Mouse (Mus musculus) urinary bladder, postnatal 14 days (tissue): Measurements from ENCODE around the gene Dtnb.
A peak's percentile ranks its signal among the peaks of the same experiment; 100 is the strongest.
"Not testable (repeated sequence)": the region's sequence is repeated elsewhere in the genome, so short reads cannot be mapped to it uniquely, and the experiment has no call there.

ENCODE experiments used
- DNase-seq: peaks from one replicate; pipeline ENCODE4 v3.0.0; 2021; ENCODE audit warnings: low spot score

Dtnb gene

DNA sequence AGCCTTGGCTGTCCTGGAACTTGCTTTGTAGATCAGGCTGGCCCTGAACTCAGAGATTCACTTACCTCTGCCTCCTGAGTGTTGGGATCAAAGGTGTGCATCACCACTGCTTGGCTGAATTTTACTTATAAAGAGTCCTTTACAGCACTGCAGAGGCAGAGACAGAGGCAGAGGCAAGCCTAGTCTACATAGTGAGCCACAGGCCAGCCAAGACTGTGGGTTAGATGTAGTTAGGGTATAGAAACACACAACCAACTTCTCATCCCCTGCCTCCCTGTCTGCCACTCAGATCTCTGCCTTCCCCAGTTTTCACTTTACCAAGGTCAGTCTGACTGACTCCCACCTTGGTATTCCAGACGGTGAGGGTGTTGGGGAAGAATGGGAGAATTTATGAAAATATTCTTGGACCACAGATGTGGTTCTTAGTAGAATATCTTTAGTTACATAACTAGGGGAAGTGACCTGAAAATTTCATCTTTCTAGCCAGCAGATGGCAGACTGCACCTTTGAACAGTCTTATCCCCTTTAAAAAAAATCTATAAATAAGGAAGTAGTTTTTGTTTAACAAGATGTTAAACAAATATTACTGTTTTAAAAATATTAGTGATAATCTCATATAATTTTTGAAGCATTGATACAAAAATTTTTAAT is 88.9 kb downstream of the Dtnb start:
- peak; percentile 20 for DNase-seq

DNA sequence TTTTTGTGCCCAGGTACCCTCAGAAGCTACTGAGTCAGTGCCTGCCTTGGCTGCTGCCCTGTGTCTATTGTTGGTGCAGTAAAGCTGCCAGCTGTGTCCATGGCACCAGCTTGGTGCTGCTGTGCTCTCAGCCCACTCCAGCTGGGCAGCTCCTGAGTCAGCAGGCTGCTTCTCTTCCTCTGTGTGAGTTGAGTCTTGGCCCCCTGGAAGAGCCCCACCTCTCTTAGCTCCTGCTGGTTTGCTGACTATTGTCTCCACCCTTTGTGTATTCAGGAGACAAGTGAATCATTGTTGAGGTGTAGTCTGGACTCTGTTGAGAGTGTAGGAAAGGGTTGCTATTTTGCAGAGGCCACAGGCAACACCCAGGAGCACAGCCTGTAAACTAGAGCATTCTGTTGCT is 90.5 kb downstream of the Dtnb start:
- no peak for DNase-seq

DNA sequence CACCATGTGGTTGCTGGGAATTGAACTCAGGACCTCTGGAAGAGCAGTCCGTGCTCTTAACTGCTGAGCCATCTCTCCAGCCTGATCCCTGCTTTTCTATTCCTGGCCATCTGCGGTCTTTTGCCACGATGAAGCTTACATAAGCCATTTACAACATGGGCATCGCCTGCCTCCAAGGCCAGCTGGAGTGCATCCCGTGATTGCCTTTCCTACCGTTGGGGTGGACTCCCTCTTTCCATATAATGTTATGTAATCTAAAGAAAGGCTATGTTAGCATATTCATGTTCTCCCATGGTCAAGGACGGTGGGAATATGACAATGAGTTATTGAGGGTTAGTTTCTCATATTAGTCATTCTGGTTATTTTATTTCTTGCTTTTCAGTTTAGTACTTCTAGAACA is 91.2 kb downstream of the Dtnb start:
- DNase-seq: no peak

DNA sequence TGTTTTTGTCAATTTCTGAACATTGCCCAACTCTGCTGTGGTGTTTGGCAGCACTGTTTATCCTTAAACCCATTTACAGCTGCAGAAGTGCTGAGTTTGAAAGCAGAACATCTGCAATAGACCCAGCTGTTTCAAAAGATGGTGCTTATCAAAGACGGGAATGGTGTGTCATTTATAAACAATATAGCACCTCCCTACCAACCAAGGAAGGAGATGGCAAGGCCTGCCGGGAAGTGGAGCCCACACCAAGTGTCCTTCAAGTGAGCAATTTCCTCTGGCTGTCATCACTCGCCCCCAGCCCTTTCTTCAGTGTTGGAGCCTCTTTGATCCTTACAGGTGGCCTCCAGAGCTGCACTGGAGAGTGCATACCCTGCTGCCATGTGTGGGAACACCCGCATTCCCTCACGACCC is 97.8 kb downstream of the Dtnb start:
- no peak for DNase-seq

DNA sequence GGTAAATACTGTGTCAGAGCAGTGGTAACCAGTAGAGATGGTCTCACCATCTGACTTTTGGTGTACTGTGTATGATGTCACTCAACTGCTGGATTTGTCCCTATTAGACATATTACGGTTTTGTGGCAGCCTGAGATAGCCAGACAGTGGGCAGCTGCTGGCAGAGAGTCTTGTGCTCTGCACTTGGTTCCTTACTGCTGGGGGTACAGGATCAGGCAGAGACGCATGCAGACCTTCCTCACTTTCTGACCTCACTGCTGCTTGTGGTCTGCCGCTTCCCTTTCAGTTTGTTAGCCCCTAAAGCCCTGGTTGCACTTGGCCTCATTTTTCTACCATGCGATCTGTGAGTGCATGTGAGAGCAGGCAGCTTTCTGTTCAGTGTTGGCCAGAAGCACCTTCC is 98.9 kb downstream of the Dtnb start:
- no peak for DNase-seq

DNA sequence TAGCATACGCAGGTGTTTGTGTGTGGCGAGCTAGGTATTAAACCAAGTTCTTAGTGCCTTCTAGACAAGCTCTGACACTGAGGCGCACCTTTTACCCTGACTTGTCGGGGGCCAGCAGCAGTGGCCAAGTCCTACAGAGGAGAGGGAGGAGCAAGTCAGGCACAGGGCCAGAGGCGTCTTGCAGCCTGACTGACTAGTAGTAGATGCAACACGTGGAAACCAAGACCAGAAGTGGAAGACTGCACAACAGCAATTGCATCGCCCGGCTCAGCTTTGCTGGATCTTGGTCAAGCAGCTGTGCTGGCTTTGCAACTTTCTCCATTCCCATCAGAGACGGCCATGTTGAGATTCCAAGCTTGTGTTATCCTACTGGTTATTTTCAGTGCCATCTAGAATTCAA is 100.6 kb downstream of the Dtnb start:
- no peak for DNase-seq

DNA sequence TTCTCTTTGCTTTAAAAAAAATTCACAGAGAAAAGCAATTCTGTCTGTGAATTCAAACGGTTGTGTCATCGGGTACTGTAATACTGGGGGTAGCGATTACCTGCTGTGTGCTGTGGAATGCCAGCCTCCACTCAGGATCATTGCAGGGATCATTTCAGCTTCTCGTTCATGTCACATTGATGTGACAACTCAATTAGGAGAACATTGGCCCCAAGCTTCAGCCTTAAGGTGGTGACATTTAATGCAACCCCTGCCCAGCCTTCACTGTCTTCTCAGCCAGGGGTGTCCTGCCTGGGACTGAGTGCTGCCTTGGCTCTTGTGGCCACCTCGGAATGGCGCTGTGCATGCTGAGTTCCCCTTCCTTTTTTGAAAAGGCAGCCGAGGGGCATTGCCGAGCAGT is 101.7 kb downstream of the Dtnb start:
- DNase-seq: no peak

DNA sequence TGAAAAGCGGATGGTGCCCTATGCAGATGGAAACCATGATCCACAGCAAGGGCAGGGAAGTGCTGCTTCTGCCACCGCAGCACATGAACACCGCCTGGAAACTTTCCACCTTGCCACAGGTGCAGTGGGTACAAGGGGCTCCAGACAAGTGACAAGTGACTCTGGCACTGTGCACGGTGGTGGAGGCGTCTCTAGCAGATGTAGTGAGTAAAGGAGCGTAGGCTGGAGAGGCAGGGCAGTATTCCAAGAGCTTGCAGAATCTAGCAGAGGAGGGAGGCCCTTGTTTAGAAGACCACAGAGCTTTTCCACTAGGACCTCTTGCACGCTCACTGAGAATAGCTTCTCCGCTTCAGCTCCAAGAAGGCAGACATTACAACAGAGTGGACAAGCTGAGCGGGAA is 102.7 kb downstream of the Dtnb start:
- no peak for DNase-seq

DNA sequence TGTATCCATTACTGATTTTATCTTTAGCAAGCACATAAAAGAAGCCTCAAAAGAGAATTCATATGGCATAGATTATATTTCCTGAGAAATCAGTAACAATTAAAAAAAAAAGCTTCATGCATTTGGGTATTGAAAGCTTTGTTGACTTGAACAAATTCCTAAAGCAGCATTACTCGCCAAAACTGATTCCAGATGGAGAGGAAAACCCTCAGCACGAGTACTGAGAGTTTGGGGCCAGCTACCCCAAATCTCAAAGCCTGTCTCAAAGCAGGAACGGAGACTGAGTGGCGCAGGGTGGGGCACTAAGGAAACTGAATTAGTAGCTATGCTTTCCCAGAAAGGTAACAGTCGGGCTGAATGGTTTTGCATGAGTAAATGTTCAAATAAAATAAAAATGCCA is 108.5 kb downstream of the Dtnb start:
- no peak for DNase-seq

DNA sequence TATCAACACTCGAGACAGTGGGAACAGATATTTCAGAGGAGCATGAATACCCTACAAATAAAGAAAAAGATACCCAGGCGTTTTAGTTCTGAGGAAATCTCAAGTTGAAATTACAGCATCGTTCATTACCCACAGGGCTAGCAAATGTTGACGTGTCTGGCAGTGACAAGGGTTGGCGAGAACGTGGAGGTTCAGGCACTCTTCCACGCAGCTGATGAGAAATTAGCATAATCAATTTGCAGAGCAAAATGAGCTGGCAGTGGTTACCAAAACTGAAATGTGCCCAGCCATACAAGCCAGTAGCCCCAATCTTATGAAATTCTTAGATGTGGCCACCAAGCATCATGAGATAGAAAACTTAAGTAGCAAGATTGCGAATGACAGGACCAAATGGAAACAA is 110.9 kb downstream of the Dtnb start:
- no peak for DNase-seq

DNA sequence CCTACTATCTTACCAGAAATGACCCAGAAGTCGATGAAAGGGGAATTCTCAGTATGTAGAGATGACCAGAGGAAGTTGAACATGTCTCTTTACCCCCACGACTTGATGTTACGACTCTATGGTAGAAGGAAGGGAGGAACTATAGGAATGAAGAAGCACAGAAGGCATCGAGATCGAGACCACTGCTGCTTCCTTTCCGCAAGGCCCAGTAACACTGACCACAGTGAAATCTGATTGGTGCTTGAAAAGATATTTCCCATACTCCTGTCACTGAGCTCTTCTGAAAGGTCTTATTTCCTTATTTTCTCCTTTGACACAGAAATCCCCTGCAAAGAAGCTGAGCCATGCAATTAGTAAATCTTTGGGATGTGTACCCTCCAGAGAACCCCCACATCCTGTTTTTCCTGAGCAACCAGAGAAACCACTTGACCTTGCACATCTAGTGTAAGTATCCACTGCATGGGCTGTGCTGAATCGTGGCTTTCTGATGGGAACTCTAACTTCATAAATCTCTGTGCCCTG is 114.3 kb downstream of the Dtnb start:
- no peak for DNase-seq

DNA sequence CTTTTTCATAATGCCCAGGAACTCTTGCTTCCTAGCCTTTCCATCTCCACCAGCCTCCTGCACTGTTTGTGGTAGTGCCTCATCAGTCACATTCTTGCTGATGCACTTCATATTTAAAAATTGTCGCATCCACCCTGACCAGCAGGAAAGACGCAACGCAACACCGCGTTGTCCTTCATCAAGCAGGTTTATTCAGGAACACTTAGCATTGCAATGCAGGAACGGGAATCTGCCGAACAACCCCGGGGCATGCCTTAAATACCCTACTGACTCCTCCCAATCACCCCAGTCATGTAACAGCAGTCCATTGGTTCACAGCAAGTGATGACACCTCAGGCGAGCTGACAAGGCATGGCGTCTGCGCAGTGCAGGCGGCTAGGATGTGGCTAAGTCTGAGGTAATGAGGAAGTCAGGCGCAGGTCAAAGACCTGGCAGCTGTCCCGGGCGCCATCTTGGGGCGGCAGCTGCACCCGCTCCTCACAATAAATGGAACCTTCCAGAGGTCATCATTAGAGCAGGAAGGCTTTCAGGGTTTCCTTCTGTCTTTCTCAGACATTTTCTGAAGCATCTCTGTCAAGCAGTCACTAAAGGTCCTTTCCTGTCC is 118.8 kb downstream of the Dtnb start:
- not testable (repeated sequence) for DNase-seq

DNA sequence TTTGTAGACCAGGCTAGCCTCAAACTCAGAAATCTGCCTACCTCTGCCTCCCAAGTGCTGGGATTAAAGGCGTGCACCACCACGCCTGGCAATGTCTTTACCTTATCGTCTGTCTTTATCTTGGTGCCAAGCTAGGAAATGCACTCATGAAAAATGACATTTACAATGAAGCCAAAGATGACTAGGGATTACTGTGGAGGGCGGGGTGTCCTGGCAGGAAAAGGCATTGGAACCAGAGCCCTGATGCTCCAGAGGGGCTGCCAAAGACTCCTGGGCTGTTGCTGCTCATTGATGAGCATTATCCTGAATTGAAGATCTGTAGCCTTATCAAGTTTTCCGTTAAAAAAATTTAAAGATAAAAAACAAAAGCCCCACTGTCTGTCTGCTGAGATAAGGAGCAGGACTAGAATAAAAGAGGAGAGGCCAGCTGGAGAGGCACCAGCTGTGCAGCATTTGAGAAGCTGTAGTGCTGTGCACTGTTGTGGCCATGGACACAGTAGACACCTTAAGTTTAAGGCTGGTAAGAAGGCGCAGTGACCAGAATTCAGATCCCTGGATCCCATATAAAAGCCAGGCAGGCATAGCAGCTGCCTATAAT is 120.7 kb downstream of the Dtnb start:
- DNase-seq: no peak

DNA sequence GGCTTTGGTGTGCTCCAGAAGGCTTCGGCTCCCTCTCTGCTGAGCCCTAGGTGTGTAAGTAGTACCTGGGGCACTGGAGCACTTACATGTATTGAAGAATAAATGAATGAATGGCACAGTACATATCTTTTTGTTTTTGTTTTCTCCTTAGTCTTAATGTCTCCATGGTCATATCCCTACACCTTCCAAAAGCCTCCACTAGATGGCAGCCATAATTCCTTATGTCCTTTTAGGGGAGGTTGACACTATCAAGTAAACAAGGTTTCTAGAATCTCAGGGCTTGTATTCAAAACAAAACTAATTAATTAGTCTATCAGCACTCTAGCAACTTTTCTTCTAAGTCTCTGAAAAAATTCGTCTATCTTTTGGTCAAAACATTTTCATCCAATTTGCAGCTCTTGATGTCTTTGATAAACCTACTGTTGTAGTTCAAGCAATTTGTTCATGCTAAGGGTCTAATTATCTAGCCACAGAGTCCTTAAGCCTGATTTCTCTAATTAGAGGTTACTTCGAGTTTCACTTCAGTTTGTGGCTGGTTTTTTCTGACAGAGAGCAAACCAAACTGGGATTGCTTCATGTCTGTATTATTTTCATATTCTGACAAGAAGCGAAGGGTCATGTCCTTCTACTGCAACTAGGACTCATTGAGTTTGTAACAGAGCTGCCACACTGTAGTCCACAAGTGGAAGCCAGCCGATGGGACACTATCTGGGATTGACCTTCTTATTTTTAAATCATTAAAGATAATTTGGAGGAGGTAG is 123.7 kb downstream of the Dtnb start:
- peak; percentile 50 for DNase-seq

DNA sequence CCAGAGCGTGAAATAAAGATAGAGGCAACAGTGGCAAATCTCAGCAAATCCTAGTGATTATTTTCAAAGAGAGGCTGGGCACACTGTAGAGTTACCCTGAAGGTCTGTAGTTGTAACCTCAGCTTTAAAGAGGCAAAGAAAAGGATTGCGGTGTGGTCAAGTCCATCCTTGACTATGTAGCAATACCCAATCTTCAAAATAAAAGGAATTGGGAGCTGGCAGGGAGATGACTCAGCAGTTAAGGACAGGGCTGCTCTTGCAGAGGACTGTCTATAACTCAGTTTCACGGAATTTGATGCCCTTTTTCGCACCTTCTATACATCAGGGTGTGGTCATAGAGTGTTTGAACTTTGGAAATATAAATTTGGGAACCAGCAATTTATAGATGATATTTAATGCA is 128.3 kb downstream of the Dtnb start:
- no peak for DNase-seq

DNA sequence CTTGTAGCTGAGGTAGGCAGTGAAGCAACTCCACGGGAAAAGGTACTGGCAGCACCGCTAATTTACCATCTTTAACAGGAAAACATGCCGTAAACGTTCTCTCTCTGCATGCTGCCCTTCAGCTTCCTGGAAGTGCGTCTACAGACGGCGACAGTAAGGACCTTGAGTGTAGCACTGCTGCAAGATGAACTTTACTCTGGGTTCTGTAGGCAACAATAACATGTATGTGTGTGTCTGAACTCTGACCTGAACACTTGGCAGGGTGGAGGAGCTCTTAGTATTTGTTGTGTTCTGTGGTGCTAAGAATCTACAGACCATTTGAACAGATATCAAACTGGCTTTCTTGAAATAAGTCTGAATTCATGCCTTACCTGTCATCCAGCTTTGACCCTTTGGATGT is 130.7 kb downstream of the Dtnb start:
- no peak for DNase-seq

DNA sequence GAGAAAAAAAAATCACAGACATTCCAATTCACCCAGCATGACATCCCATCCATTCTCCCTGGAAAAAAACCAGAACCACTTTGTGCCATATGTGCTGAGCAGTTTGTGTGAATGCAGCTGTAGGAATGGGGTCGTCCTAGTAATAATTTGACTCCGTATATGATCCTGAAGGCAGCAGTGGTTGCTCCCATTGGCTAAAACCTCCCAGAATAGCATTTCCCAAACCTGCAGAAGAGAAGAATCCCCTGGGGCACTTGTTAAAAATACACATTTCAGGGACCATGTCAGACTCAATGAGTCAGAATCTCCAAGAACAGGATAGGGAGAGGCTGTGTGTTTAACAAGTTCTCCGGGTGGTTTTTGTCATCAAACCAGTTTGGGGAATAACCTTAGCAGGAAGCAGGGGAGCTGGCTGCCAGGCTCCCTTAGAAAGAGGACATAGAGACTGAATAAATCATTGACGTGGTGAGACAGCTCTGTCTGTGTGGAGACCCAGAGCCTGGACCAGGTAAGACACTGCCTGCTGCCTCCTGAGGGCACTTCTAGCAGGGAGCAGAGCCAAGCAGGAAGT is 147.1 kb downstream of the Dtnb start:
- DNase-seq: peak; percentile 32

DNA sequence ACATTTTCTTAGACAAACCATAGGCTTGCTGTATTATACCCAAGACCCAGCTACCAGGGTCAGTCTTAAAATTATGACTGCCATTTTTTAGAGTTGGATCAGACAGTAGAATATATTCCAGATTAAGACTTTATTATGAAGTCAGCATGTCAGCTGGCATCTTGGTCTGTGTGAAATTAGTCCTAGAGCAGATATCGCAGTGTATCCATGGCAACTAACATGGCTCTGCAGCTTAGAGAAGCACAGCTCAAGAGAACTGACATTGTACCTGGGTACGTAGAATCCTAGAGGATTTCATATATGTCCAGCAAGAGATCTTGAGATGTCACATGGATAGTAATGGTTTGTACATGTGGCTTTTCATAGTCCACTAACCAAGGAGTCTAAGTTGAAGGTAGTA is 148.3 kb downstream of the Dtnb start:
- no peak for DNase-seq

DNA sequence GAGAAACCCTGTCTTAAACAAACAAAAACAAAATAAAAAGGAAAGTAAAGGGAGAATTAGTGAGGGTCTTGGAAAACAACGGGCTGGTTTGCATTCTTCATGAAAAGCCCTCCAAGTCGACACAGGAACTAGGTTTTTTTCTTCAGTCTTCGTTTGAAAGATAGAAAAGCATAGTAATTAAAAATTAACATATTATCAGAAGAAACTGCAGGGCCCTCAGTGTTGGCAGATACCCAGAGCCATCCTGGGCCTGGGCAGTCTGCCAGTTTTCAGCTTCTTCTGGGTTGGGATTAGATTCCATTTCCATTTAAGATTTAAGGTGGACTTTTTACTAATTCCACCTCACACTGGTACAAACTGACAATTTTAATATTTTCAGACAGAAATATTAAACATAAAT is 151.6 kb downstream of the Dtnb start:
- DNase-seq: peak; percentile 25

DNA sequence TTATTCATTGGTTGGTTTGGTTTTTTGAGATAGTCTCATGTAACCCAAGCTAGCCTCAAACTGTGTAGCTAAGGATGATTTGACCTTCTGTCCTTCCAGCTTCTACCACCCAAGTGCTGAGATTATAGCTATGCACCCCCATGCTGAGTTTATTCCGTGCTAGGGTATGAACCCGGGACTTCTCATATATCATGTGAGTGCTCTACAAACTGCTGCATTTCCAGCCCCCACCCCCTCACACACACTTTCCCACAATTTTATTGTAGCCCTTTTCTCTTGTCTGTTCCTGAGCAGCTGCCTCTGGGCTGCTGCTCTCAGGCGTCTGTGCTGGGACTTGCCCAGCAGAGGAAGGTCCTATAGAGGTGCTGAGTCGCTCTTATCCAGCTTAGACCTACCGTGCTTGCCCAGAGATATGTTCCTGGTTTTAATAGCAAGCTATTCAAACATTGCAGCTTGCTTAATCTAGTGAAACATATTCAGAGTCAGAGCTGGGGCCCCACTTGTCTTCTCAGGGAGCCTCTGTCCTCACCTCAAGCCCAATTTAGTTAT is 152.7 kb downstream of the Dtnb start:
- DNase-seq: no peak

DNA sequence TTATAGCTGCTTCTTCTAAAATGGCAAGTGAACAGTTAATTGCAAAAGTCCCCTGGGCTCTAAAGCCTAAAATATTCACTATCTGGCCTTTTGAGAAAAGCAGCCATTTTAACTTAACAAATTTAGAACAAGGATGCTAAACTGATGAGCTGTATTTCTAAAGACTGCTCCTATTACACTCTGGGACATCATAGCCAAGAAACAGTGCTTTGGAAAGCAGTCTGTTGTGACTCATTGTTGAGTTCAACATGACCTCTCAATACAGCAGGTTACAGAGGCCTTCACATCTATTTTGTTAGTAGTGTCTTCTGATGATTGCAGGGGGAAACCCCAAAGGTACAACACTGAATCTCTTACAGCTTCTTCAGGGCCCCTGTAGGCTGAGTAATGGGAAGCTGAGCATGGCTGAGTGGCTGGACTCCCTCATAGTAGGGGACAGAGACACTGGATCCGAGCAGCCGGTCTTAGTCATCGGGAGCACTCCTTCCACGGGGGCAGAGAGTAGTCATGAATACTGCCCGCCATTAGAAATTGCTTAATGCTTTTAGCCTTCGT is 157.4 kb downstream of the Dtnb start:
- DNase-seq: no peak
